Mouse (Mus musculus) intestine, postnatal 0 days (tissue): ENCODE data around the gene Msrb1. TPM values are rescaled to one million over a fixed set of nuclear protein-coding genes. Genes with fewer than 3 reads are reported as not detected.
A peak's percentile ranks its signal among the peaks of the same experiment; 100 is the strongest.
"Not testable (repeated sequence)": the region's sequence is repeated elsewhere in the genome, so short reads cannot be mapped to it uniquely, and the experiment has no call there.

Experiments
- ATAC-seq: fragments of 200-750 bp; cut with Nextera tagmentation; 2 replicates; pipeline ENCODE4 v1.8.0; 2017; ENCODE audit warnings: mild to moderate bottlenecking, moderate TSS enrichment, moderate library complexity
- H3K27ac ChIP-seq: fragments of 300-500 bp; sonication (generic); 2 replicates; pipeline ENCODE4 v1.5.1; 2014; ENCODE audit warnings: mild to moderate bottlenecking, low read depth, low read length, moderate library complexity
- H3K27me3 ChIP-seq: fragments of 300-500 bp; sonication (generic); replicated peaks from 2 replicates; pipeline ENCODE4 v1.6.1; 2014; ENCODE audit warnings: low read length, mixed read lengths; ENCODE audit not compliant: control insufficient read depth, insufficient read depth
- H3K36me3 ChIP-seq: fragments of 300-500 bp; sonication (generic); 2 replicates; pipeline ENCODE4 v1.6.1; 2014; ENCODE audit warnings: mild to moderate bottlenecking, moderate library complexity; ENCODE audit not compliant: control insufficient read depth, insufficient read depth
- H3K4me1 ChIP-seq: fragments of 300-500 bp; sonication (generic); replicated peaks from 2 replicates; pipeline ENCODE4 v1.6.1; 2014; ENCODE audit warnings: antibody characterized with exemption, low read length, mixed read lengths; ENCODE audit not compliant: control insufficient read depth, insufficient read depth
- H3K4me2 ChIP-seq: fragments of 300-500 bp; sonication (generic); replicated peaks from 2 replicates; pipeline ENCODE4 v1.6.1; 2014; ENCODE audit warnings: low read depth, mild to moderate bottlenecking, moderate library complexity
- H3K4me3 ChIP-seq: fragments of 300-500 bp; sonication (generic); 2 replicates; pipeline ENCODE4 v1.5.1; 2014; ENCODE audit warnings: low read depth, low read length
- H3K9ac ChIP-seq: fragments of 300-500 bp; sonication (generic); 2 replicates; pipeline ENCODE4 v1.6.1; 2014; ENCODE audit warnings: mild to moderate bottlenecking, low read depth, low read length
- H3K9me3 ChIP-seq: fragments of 300-500 bp; sonication (generic); 2 replicates; pipeline ENCODE4 v1.6.1; 2016; ENCODE audit warnings: mixed run types; ENCODE audit not compliant: control insufficient read depth
- CTCF ChIP-seq: sonication (generic); IDR thresholded peaks from 2 replicates; pipeline ENCODE4 v1.5.1; 2016; ENCODE audit warnings: low read depth, mild to moderate bottlenecking, control low read depth, antibody characterized with exemption, moderate library complexity
- WGBS: fragments of 180-500 bp; shearing (Covaris S2); extraction: QIAGEN DNeasy Blood & Tissue Kit; methylation state at CpG from one replicate; pipeline ENCODE4 v1.1.7; 2014; 5-methylcytosine and 5-hydroxymethylcytosine counted together
- polyA plus RNA-seq: library from polyadenylated mRNA; unstranded; fragments of >200 nt; fragmentation: Nextera tagmentation; extraction: Ambion mirVana; gene quantifications from 2 replicates; pipeline ENCODE4 v1.2.1, GENCODE M21; 2015

Gene Msrb1
- polyA plus RNA-seq, 1 experiment from 2014 or later: 47.4 TPM

DNA sequence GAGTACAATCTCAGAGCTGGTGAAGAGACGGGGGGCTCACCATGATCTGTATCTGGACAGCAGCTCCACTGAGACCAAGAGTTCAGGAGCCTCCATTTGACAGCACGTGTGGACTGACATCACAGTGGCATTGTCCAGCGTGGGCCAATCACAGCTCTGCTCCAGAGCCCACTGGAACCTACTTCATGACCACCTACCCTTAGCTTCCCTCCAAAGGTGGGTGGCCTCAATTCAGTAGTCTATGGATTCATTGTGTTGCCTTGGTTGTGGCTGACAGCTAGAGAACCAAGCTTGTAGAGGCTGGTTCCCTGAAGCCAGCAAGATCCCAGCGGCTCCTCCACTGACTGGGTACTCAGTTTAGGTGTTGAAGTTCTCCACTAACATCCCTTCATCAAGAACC is 18.5 kb upstream of the Msrb1 start, which contains the start of the genes Rnf151 and Rps2:
TSS of gene Rnf151 (minus strand) at position 121 of the 400 bp plus-strand sequence.
TSS of gene Rps2 (plus strand) at position 174 of the 400 bp plus-strand sequence.
- Histone ChIP-seq H3K9ac (no peak within 1 kb of the TSS), H3K9me3 (no peaks in the 10 kb centered on the region)
- no peak for TF ChIP-seq CTCF

DNA sequence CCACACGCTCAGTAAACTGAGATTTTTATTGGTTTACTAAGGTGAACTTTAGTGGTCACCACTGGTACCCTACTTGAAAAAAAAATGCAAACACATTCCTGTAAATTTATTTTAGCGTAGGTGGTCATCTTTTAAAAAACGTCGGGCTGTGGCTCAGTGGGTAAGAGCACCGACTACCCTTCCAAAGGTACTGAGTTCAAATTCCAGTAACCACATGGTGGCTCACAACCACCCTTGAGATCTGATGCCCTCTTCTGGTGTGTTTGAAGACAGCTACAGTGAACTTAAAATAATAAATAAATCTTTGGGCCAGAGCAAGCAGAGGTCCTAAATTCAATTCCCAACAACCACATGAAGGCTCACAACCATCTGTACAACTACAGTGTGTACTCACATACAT is 17.5 kb upstream of the Msrb1 start:
- H3K9me3 ChIP-seq, ATAC-seq, H3K27me3 ChIP-seq, H3K4me1 ChIP-seq, H3K27ac ChIP-seq: not testable (repeated sequence)
- H3K4me3 ChIP-seq: peak overlapping the region; percentile 82
- H3K4me2 ChIP-seq: peak overlapping the region; percentile 67
- TF ChIP-seq CTCF: peak; percentile 49
- WGBS: 49% methylated on average over 5 of the region's 5 CpGs
- peak overlapping the region; percentile 85 for H3K9ac ChIP-seq
- H3K36me3 ChIP-seq: peaks cover 15% of the 10 kb centered on the region

More for the DNA sequence above, 18.5 kb upstream of the Msrb1 start, which contains the start of the genes Rnf151 and Rps2:
- Histone ChIP-seq H3K36me3 (peaks cover 15% of the 10 kb centered on the region), H3K4me1 (no peaks in the 10 kb centered on the region), H3K4me2 (peak within 1 kb of the TSS; percentile 67), H3K4me3 (peak within 1 kb of the TSS; percentile 82), H3K27ac (no peak within 1 kb of the TSS), H3K27me3 (no peaks in the 10 kb centered on the region)
- no peak for ATAC-seq
- 80% methylated on average over 4 of the region's 4 CpGs for WGBS

DNA sequence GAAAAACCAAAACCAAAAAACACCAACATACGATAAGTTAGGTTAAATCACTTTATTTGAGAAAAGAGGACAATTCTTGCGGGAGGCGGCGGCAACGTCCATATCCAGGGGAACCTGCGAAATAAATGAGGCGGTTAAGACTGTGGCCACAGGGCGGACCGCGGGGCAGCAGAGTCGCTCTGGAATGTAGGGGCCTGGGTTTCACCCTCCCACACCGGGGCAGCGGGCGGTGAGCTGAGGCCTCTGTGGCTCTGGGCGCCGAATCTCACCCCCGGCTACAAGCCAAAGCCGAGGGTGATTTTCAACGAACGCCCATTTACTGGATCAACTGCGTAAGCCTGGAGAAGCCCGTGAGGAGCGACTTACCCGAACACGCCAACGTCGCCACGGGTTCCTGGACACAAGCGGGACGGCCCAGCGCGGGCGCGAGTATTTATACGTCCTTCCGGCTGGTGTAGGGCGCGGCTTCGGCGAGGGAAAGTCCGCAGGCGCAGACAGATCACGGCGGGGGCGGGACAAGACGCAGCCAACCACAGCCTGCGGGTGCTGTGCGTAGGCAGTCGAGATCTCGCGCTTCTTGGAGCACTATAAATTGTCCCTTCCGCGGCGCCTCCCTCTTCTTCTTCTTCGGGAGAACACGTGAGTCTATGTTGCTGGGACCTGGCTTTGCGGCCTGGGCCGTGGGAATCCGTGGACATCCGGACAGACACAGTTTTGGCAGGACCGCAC is 16.8 kb upstream of the Msrb1 start:
- Histone ChIP-seq H3K9me3 (no peaks in the 10 kb centered on the region), H3K9ac (peak overlapping the region; percentile 85), H3K4me1 (0 out of 2 replicates have a peak, but pooled peaks cover 3% of the 10 kb centered on the region), H3K36me3 (peaks cover 15% of the 10 kb centered on the region), H3K27me3 (no peaks in the 10 kb centered on the region), H3K4me3 (peak overlapping the region; percentile 82), H3K27ac (peak overlapping the region; percentile 81), H3K4me2 (peak overlapping the region; percentile 67)
- ATAC-seq: peak; percentile 96
- WGBS: under 1% methylated on average over 61 of the region's 61 CpGs
- TF ChIP-seq CTCF: peak; percentile 8; the same call in 1 of the 2 replicates

DNA sequence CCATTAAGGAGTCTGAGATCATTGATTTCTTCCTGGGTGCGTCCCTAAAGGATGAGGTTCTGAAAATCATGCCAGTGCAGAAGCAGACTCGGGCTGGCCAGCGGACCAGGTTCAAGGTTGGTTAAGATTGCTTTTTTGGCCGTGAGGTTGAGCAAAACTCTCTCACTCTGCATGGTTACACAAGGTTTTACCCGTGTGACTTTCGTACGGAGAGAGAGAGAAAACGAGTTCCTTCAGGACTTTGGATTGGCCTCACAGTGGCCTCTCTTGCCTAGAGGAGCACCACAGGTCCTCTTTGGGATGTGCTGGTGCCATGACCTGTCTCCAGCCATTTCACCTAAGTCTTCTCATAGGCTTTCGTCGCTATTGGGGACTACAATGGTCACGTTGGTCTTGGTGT is 15.8 kb upstream of the Msrb1 start:
- ATAC-seq, H3K9me3 ChIP-seq, H3K4me1 ChIP-seq, H3K27me3 ChIP-seq: not testable (repeated sequence)
- Histone ChIP-seq H3K9ac (peak overlapping the region; percentile 85), H3K4me3 (peak overlapping the region; percentile 82), H3K27ac (peak overlapping the region; percentile 81), H3K36me3 (peaks cover 15% of the 10 kb centered on the region), H3K4me2 (peak overlapping the region; percentile 67)
- under 1% methylated on average over 11 of the region's 11 CpGs for WGBS

DNA sequence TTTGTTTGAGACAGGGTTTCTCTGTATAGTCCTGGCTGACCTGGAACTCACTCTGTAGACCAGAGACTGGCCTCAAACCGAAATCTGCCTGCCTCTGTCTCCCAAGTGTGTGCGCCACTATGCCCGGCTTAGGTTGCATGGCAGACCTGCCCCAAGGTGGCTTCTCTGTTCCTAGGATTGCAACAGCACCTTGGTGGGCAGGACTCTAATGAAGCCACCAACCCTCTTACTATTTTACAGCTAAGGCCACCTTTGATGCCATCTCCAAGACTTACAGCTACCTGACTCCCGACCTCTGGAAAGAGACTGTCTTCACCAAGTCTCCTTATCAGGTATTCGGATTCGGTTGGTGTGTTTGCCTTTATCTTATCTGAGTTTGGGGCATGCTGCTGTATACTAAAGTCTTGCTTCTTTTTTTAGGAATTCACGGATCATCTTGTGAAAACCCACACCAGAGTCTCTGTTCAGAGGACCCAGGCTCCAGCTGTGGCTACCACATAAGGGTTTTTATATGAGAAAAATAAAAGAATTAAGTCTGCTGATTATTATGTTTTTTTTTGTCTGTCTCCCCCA is 15.0 kb upstream of the Msrb1 start:
- not testable (repeated sequence) for ATAC-seq, H3K4me1 ChIP-seq, H3K27me3 ChIP-seq, H3K27ac ChIP-seq, H3K9me3 ChIP-seq
- H3K4me3 ChIP-seq: peak overlapping the region; percentile 82
- H3K4me2 ChIP-seq: peak overlapping the region; percentile 67
- H3K9ac ChIP-seq: peak overlapping the region; percentile 40
- 32% methylated on average over 7 of the region's 7 CpGs for WGBS
- H3K36me3 ChIP-seq: peaks cover 11% of the 10 kb centered on the region

DNA sequence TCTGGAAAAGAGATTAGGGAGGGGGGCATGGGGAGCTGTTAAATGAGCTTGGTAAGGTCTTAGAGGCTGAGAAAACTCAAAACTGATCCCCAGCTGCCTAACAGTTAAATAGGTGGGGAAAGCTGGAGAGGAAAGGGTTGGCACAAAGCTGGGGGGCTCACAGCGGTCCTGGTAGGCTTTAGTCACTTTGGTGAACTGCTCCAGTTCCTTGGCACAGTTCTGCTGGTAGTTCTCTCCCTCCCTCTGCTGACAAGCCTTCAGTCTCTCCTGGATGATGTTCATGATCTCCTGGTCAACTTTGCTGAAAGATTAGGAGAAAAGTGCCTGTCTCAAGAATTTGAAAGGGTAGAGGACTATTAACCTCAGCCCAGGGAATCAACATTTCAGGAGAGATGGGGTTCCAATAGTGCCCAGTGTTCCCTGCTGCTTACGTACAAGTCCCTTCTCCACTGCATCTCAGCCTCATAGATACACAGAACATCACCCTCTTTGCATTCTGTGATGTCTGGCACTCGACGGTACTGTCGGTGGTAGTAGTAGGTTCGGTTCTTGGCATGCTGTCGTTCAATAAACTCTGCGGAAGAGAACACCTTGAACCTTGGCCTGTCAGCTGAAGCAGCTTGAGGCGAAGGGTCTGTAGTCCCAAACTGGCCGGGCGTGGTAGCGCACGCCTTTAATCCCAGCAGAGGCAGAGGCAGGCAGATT is 14.1 kb upstream of the Msrb1 start:
- ATAC-seq: no peak
- Histone ChIP-seq H3K4me2 (peak overlapping the region; percentile 82), H3K4me1 (0 out of 2 replicates have a peak, but pooled peaks cover 3% of the 10 kb centered on the region), H3K9ac (peak overlapping the region; percentile 5; the same call in 1 of the 2 replicates), H3K4me3 (0 out of 2 replicates have a peak overlapping the region, but pooled peaks have one; percentile 7), H3K27ac (peak overlapping the region; percentile 28; the same call in 1 of the 2 replicates), H3K36me3 (peaks cover 11% of the 10 kb centered on the region), H3K9me3 (no peaks in the 10 kb centered on the region), H3K27me3 (no peaks in the 10 kb centered on the region; the same call in 1 of the 2 replicates)
- WGBS: 20% methylated on average over 13 of the region's 13 CpGs
- TF ChIP-seq CTCF: no peak
